Mouse (Mus musculus) thymus, adult 18-20 months (tissue): Measurements from ENCODE around the gene Gcgr.

Experiments used
- DNase-seq, 2 experiments: peaks; one replicate each; pipeline ENCODE4 v3.0.0; 2022; ENCODE audit warnings: mixed read lengths in 2 of 2

Gene Gcgr

DNA sequence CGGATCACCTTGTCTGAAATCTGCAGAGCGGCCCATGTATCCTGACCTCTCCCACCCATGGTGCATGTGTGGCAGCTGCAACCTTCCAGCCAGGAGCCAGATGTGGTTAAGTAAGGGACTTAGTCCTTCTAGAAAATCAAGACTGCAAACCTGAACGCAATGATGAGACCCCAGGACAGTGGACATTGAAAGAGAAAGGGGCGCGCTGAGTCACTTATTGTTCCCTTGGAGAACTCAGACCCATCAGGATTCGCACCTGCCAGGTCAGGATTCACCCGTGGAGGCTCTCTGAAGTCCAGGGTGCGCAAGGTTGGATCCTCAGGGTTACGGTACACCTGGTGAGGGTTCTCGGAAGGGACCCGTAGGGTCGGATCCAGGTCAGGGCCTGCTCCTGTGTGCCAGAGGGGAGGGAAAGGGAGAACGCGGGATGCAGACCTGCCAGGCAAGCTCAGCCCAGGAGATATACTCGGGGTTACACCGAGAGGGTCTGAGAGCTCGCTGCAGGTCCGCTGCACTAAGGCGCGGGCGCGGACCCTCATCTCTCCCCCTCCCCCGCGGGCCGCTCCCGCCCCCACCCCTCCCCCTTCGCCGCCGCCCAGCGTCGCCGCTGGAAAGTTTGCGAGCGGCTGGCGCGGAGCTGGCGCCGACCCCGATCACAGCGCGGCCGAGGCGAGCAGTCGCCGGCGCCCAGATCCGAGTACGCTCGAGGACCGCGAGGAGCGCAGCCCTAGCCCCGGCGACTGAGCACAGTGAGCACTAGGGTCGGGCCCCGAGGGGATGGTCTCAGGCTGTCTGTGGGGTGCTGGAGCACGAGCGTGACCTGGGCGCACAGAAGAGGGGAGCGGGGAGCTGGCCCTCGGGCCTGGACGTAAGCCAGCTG is at the start of gene Gcgr:
Gene Gcgr, plus strand, starts transcription at position 615 of the 880 bp plus-strand sequence.
- no peak for DNase-seq

DNA sequence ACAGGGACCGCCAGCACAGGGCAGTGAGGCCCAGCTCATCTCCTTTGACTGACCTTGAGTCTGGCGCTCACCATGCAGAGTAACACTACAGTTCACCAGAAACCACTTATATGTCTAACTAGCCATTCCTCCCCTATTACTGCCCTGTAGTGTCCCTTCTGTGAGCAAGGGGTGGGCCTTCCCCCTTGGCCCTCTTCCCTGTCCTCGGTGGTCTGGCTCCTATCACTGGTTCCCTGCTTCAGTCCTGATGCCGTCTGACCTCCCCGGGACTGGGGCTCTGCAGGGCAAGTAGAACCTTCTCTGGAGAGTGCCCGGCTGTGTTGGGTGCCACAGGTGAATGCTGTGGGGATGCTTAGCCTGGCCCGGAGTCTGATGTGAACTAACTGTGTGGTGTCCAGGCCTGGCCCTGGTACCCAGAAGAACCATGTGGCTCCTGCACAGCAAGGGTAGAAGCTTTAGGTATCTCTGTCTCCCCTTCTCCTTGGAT is 47.0 kb upstream of the Gcgr start:
- DNase-seq = no peak

DNA sequence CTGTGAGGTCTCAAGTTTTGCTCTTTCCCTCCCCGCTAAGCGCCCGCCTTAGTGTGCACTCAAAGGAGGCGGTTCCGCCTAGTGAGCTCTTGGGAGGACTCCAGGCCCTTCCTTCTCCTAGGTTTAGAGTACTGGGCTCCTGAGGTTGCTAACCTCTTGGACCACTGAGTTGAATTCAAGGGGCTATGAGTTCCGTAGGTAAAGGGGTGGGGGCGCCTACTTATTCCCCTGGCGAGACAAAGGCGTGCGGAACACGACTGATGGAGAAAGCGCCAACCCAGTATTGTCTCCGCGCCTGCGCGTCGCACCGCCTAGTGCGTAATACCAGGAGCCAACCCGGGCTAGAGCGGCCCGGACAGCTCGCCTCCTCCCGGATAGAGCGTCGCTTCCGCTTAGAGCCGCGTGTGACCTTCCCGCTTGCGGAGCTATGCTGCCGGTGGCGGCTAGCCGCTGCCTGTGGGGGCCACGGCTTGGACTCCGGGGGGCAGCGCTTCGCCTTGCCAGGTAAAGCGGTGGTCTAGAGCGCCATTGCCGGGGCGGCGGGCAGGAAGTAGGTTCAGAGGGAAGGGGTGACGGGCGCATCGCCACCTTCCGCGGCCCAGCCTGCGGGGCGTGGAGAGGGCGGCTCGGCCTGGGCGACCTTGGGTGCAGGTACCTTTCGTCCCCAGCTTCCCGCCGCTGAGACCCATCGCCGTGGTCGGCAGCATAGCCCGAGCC is 46.1 kb upstream of the Gcgr start, which contains the start of gene Mrpl12:
Gene Mrpl12, plus strand, starts transcription at position 349 of the 717 bp plus-strand sequence.
- peak; percentile 78 to 84 for DNase-seq

GRCm38 (mm10) chr11:120485251-120485650 is 45.2 kb upstream of the Gcgr start:
- DNase-seq = no peak

DNA sequence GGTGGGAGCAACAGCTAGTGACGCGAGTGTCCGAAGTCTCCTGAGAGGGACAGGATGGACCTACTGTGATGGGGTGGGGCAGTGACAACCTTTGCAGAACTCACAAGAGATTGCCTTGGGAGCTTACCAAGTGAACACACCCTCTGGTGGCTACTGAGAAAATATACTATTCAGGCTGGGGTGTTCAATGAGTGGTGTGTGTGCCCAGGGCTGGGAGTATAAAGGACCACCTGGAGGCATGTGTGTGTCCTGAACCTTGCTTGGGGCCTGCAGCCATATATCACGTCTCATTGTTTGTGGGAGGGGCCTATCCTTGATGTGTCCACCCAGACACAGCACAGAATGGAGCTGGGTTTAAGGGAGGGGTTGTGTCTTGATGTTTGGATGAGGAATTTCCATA is 42.0 kb upstream of the Gcgr start:
- no peak for DNase-seq

GRCm38 (mm10) chr11:120489054-120489761 is 41.3 kb upstream of the Gcgr start:
- peak in 1 of 2 experiments; percentile 56 for DNase-seq

DNA sequence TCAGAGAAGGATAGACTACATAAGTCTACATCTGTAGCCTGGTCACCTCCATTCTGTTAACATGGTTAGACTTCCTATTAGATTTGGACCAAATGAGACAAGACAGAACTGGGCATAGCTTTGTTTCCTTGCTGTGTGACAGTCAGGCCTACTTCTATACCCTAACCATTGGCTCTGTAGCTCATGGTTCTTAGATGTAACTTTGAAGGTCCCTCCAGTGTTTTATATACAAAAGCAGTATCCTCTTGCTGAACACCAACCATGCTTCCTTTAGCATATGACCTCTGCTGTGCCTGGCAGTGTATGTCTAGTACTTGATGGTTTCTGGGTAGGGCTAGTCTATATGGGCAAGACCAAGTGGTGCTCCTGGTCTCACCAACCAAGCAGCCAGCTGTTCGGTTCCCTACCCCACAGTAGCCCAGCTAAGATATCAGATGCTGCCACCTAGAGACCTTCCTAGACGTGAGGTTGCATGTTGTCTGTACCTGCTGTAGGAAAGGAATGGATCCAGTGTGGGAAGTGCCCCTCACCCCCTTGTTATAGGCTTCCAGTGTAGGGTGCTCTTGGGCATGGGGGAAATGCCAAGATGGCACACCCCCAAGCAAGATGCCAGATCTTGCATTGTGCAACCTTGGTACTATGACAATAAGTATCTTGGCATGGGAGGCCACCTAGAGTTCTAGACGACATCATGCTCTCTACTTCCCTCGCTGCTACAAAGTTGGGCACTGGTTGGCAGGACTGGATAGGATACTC is 40.0 kb upstream of the Gcgr start:
- DNase-seq = no peak

GRCm38 (mm10) chr11:120491317-120492023 is 39.0 kb upstream of the Gcgr start, which contains the start of gene Slc25a10:
Gene Slc25a10, plus strand, starts transcription at chr11:120491840.
- DNase-seq = peak; percentile 70

- DNase-seq = no peak
Observed at GRCm38 (mm10) chr11:120492024-120492877, 38.2 kb upstream of the Gcgr start.

GRCm38 (mm10) chr11:120492878-120493203 is 37.7 kb upstream of the Gcgr start:
- DNase-seq = no peak

- DNase-seq = no peak
Observed at GRCm38 (mm10) chr11:120493351-120493750, 37.1 kb upstream of the Gcgr start.

DNA sequence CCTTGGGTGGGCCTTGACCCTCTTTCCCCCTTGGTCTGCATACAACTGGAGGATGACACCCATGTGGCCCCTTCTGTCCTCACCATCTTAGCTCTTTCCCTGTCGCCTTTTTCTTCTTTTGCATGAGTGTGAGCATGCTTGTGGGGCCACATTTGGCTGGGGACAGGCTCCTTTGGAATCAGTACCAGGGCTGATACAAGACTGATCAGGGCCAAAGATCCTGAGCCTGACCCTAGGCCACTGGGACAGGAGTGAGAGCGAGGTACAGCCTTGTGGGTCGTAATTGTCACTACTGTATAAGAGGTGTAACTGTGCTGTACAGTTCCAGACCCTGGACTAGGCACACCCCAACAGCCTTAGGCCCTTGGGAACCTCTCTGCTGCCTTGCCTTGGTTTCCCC is 36.6 kb upstream of the Gcgr start:
- DNase-seq = no peak

DNA sequence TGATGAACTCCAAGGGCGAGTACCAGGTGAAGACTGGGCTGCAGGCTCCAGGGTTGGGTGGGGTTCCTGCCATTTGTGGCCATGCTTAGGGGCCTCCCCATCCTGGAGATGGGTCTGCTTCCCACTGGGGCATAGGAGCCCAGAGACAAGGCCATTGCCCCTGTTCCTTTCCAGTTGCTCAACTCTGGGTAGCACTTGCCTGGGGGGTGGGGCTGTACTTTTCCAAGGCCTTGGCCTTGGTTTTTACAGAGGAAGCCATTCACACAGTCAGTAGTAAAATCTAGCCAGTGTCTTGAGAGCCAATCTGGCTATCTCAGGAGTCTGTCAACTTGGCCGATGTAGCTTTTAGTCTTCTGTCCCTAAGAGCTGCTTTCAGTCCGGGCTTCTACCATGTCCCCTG is 33.1 kb upstream of the Gcgr start:
- DNase-seq = no peak

DNA sequence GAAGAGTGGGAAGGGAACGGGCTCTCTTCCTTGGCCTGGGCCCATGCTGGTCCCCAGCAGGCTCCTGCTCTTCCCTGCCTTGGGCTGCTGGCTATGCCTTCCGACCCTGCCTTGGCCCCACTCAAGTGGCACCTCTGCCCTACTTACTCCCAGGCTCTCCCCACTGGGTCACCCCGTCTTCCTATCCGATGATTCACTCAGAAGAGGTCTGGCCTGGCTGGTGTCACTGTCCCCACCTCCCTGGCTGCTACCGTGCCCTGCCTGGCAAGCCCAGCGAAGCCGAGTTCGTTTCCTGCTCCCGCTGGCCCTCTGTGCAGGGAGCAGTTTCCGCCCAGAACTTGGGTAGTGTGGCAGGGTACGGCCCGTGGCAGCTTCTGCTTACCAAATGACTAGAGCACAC is 32.3 kb upstream of the Gcgr start:
- DNase-seq = no peak

DNA sequence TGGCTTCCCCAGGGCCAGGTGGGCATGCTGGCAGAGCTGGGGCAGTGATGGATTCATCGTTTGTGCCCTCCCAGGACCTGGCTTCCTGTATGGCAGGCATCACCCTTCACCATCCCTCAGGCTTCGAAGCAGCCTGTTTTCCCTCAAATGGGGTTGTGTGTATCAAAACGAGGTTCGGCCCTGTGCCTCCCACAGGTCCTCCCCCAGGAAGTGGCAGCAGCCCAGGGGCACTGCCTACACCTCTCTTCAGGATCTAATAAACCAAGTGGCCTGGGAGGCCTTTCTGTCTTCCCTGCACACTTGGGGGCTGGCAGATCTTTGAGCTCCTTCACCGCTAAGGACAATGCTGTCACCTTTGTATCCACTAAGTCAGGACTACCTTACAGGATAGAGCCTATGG is 31.6 kb upstream of the Gcgr start:
- DNase-seq = no peak

DNA sequence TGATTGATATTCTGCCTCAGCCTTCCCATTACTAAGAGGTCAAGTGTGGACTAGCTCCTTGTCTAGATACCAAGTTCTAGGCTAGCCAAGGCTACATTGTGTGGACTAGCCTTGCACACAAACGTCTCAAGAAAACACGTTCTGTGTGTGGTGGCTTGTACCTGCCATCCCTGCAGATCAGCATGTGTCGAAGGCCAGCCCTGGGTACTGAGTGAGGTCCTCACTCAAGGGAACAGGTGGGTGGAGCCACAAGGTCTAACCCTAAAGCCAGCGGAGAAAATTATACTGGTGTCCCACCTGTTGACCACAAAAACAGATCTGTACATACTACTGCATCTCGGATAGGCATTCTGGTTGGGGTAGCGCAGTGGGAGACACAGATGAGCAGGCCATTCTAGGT is 30.6 kb upstream of the Gcgr start:
- DNase-seq = no peak

DNA sequence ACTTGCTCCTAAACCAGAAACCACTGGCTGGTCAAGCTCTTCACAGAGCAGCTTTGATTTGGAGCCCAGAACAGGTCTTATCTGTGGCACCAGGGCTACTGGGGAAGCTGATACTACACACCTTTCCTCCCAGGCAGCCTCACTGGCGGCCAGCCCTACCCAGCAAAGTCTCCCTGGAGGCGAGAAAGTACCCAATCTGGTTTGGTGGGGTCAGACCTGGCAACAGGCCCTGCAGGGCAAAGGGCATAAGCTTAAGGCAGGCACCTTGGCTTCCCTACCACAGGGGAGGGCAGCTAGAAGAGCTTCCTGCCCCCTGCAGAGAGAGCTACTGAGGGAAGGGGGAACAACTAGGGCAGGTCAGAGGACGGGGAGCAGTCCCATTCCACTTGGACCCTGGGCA is 30.1 kb upstream of the Gcgr start:
- no peak for DNase-seq

DNA sequence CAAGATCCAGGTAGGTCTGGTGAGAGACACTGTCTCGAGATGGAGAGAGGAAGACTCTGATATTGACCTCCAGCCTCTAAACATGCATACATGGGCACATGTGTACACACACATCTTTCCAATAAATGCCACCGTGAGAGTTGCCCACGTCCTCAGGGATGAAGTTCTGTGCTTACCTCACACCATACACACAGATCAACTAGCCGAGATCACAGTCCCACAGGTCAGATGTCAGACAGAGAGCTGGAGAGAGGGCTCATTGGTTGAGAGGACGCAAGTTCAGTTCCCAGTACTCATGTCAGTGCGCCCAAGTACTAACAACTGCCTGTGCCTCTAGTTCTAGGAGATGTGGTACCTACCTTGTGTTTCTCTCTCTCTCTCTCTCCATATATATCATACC is 29.5 kb upstream of the Gcgr start:
- no peak for DNase-seq

DNA sequence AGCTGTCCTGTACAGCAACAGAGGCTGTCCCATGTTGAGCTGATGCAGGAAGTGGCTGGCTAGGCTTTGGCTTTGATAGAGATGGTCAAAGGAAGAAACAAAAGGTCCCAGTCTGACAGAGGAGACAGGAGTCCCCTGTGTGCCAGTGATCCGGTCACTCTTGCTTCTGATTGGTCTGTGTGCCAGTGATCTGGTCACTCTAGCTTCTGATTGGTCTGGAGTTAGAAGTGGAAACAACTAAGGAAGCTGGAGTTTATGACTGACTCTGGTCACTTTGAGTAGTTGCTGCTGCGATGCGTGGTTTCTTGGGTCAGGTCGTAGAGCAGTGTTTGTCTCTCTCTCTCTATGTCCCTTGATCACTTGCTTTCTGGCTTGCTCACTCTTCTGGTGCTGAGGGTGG is 28.8 kb upstream of the Gcgr start:
- DNase-seq = no peak

- no peak for DNase-seq
Observed at GRCm38 (mm10) chr11:120505661-120506060, 24.8 kb upstream of the Gcgr start.

DNA sequence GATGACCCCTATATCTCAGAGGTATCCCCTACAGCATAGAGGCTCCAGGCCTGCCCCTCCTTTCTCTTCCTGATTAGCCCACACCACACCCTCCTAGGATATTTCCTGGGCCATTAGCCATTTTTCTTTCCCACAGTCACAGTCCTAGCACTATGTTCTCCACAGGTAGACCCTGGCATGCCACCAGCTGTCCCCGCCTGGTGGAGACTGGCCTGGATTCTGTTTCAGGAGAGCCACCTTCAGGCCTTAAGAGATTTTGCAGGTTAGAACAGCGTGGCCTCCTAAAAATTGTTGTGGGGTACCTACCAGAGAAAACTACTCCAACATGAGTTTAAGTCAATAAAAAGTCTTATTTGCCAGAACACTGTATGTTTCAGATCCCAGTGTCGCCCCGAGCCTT is 23.6 kb upstream of the Gcgr start:
- DNase-seq = no peak
